Mouse (Mus musculus) neural tube, embryonic 10.5 days (tissue): Measurements from ENCODE around the gene Olfr524.

Experiments used
- DNase-seq: peaks from one replicate; pipeline ENCODE4 v3.0.0-alpha.2; 2017; ENCODE audit warnings: low spot score; ENCODE audit errors: extremely low spot score

The Olfr524 gene

DNA sequence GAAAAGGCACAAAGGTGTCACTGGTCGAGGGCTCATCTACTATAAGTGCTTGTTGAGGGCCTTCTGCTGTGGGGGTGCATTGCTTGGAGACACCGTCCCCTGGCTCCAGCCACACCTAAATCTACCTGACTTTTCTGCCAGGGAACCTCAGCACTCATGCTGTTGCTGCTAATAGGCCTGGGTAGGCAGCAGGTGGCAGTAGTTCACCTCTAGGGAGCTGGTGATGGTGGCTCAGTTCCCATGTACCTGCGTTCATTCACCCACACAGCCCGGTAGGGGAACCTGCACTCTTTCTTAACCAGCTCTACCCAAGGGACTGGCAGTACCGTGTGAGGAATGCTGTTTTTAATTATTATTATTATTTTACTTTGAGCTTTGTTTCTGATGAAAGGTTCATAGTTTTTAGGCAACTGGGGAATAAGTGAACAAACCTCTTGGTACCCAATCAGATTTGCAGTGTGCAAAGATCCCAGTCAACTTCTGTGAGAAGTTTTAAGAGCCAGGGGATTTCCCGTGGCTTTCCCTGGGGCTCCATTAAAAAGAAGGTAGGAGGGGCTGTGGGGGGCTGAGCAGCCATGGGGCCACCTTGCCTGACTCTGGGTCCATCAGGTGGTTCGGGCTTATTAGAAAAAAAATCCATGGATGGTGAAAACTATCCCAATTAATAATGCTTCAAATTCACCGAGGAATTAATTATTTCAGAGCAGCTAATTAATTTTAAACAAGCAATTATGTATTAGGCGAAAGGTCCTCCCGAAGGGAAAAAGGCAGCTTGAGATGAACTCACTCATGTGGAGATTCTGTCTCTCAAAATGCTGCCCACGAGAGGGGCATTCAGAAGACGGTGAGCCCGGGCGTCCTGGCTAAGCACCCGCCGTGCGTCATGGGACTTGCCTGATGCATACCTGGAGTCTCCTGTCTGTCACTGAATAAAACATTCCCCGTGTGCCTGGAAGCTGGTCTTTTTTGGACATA is 18.8 kb downstream of the Olfr524 start:
- DNase-seq = no peak

DNA sequence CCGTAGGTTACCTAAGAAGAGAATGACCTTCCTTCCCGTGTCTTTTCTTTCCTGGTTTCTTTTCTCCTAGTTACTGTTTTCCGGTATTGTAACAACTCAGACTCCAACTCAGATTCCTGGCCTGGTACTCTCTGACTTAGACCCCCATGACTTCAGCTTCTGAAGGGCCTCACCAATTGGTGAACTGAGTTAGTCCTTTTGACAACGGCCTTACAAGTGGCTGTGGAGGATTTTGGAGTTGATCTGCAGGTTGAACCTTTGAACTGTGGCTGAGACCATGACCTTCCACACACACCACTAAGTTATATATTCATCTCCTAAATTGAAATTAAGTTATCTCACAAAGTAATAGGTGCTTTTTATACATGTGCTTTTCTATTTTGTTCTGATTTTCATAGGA is 21.6 kb downstream of the Olfr524 start:
- DNase-seq = no peak

DNA sequence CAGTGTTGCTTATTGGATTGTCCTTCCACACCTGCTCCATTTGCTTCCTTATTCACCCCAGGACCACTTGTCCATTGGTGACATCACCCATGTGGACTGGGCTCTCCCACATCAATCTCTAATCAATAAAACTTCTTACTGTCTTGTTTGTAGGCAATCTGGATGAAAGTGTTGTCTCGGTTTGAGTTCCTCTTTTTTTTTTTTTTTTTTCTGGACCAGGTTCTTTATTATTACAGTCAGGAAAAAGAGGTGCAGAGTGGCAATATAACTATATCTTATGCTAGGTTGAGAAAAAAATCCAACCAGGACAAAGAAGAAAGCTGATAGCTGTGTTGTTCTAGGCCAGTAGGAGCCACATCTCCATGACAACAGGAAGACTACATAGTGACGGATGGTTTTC is 25.1 kb downstream of the Olfr524 start:
- no peak for DNase-seq

DNA sequence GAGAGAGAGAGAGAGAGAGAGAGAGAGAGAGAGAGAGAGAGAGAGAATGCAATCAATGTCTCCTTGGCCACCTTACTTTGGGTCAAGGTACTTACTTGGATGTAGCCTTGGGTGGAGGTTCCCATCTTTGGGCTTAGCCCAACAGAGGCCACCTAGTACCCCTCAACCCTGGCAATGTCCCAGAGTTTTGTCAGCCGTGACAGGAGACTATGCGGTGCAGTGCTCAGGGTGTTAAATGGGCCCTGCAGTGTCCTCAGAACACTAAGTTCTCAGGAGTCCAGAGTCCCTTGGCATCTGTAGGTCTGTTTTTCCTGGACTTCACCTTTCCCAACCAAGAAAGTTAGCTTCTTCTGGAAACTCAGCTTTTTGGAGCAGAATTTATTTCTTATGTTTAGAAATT is 26.6 kb downstream of the Olfr524 start:
- DNase-seq = no peak

DNA sequence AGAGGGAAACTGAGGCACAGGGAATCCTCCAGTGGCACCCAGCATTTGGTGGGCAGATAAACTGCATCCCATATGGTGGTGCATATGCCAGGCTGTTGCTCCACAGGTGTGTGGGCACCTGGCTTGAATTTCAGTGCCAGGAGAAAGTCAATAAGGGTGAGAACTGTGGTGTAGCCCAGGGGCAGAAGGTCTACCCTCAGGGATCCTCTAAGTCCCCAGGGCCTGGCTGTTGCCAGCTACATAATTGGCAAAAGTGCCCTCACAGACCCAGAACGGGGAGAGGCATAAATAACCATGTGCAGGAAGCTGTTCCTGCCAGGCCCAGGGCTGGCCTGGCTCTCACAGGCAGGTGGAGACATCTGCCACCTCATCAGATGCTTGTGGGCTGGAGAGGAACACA is 32.8 kb downstream of the Olfr524 start, which contains the start of gene Olfr523:
Olfr523 (plus strand) TSS at position 282 of the 400 bp plus-strand sequence.
- DNase-seq = no peak

DNA sequence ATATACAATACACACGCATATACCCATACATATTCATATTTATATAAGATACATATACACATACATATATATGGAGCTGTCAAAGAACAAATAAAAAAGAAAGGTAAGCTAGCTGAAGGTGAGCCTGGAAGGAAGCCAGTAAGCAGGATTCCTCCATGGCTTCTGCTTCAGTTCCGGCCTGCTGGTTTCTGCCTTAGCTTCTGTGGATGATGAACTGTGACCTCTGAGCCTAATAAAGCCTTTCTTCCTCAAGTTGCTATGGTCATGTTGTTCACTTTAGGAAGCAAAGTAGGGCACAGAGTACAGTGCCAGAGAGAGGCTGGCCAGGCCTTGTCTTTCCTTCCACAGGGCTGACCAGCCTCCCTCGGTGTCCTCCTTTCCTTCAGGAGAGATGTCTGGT is 34.9 kb downstream of the Olfr524 start:
- DNase-seq = no peak

DNA sequence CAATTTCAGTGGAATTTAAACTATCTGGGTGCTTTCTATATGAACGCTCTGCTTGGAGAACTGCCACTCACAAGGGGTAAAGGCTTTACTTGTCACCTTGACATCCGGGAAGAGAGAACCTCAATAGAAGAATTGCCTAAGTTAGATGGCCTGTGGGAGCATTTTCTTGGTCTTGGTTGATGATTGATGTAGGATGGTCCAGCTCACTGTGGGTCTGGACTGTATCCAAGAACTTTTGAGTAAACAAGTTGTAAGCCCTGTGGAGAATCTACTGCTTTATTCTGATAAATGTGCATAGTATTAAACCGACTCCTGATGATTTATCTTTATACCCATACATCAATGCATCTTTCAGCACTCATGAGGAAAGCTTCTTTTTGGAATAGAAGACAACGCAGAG is 36.4 kb downstream of the Olfr524 start:
- DNase-seq = no peak

DNA sequence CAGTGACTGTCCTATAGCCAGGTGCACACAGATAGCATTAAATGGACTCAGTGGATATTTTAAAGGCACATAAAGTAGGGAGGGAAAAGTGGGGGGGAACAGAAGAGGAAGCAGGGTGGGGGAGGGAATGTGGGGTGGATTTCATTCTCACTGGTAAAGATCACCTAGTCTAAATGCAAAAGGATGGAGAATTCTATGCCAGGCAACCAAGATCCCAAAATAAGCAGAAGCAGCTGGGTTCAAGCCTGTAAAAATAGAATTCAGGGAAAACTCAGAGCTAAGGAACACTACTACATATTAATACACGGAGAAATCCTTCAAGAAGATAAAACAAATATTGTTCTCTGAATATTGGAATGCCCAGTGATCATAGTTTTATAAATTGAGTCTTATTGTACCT is 37.8 kb downstream of the Olfr524 start:
- DNase-seq = no peak

DNA sequence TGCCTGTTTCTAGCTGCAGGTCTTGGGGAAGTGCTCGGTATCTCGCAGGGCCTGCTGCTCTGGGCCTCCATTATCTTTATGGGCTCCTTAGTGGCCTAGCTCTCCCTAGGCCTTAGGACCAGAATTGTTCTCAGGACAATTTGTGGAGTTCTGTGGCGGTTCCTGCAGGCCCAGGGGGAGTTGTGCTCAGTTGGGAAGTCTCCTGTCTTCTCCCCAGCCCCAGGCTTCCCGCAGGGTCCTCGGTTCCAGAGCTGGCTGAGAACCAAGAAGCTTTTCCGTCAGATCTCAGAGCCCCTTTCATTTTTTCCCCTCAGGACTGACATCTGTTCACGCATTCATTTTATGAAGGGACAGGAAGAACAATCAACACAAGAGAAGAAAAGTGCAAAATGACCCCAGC is 41.1 kb downstream of the Olfr524 start, which contains the start of gene Olfr522:
Olfr522 (minus strand) TSS at position 101 of the 400 bp plus-strand sequence.
- DNase-seq = no peak

DNA sequence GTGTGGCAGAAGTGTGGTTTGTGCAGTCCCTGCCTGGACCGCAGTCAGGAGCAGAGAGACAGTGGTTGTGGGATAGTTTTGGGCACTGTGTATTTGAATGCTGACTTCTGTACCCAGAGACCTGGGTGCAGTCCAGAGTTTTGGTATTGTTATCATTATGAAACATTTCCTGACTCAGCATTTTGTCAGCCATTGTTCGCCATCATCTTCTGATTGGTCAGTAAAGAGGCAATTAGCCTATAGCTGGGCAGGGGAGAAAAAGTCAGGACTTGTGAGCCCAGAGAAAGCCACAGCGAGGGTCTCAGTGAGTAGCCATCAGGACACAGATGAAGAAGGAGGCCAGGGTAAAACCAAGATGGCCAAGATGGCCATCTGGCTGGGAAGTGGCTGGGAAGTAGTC is 45.4 kb downstream of the Olfr524 start:
- no peak for DNase-seq

DNA sequence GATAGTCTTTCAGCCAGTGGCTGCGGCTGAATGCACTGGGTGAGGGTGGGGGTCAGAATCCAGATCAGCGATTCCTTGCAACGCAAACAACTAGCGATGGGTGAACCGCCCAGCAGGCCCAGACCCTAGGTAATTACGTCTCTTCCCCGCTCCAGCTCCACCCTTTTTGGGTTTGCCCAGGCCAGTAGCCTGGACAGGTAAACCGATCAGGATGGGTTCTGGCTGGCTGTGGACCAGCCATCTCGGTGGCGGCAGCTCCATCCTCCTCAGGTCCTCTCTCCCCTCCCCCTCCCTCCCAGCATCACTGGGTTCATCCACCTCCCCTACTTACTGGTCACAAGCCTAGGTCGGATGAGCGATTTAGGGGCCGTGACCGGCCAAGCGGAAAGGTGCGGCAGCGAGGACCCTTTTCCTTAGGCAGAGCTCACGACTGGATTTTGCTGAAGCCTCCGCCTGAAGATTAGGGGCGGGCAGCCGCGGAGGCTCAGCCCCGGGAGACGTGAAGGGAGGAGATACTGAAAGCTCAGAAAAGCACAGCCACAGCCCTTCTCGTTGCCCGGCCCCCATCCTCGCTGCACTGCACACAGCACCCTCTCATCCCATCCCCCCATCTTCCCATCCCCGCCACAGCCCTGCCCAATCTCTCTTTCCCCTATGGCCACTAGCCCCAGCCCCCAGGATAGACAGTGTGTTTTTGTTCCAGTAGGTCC is 51.4 kb downstream of the Olfr524 start, which contains the start of gene Sprn:
Sprn (minus strand) TSS at position 660 of the 710 bp plus-strand sequence.
- DNase-seq = peak; percentile 26

DNA sequence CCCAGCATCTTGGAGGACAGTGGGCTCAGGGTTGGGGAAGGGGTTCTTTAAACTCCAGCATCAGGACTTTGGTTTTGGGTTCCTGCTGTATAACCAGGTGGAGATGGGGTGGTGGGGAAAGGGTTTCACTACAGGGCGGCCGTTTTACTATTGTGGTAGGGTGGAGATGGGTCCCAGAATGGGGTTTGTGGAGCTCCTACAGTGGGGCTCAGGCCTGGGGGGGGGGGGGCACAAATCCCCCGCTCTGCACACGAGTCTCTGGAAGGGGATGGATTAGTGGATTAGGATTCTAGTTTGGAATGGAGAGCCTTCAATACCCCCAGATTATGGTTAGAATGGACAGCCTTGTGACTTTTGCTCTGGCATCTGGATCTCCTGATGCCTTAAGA is 51.9 kb downstream of the Olfr524 start:
- no peak for DNase-seq

DNA sequence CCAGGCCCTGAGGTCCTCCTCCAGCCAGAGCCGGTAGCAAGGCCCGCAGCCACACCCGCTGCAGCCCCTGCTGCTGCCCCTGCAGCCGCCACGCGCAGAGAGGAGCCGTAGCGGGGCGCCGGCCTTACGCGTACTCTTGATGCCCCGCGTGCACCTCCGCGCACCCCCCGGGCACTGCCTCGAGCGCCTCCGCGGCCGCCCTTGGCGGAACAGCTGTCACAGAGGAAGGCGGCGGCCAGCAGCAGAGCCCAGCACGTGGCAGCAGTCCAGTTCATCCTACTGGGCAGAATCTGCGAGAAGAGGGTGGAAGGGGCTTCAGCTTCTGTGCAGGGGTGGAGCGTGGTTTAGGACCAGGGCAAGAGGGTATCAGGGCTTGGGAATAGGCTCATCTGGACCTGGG is 52.4 kb downstream of the Olfr524 start:
- peak; percentile 37 for DNase-seq
